Mouse (Mus musculus) hindbrain, embryonic 15.5 days (tissue): ENCODE measurements around the gene Ghrl. TPM values are rescaled to one million over a fixed set of nuclear protein-coding genes. Genes with fewer than 3 reads are reported as not detected.
A peak's percentile ranks its signal among the peaks of the same experiment; 100 is the strongest.

ENCODE experiments used
- ATAC-seq: fragments of 200-750 bp; cut with Nextera tagmentation; 2 replicates; pipeline ENCODE4 v1.8.0; 2017; ENCODE audit warnings: low read depth, moderate number of reproducible peaks, moderate TSS enrichment; ENCODE audit not compliant: low FRiP score
- H3K27ac ChIP-seq: fragments of 300-500 bp; sonication (generic); replicated peaks from 2 replicates; pipeline ENCODE4 v1.5.1; 2015; ENCODE audit warnings: mild to moderate bottlenecking, inconsistent platforms
- H3K27me3 ChIP-seq: fragments of 300-500 bp; sonication (generic); 2 replicates; pipeline ENCODE4 v1.6.1; 2015; ENCODE audit warnings: control low read depth, inconsistent platforms
- H3K36me3 ChIP-seq: fragments of 300-500 bp; sonication (generic); 2 replicates; pipeline ENCODE4 v1.6.1; 2015; ENCODE audit warnings: control low read depth, inconsistent platforms
- H3K4me1 ChIP-seq: fragments of 300-500 bp; sonication (generic); replicated peaks from 2 replicates; pipeline ENCODE4 v1.6.1; 2015; ENCODE audit warnings: control low read depth, inconsistent platforms
- H3K4me2 ChIP-seq: fragments of 300-500 bp; sonication (generic); 2 replicates; pipeline ENCODE4 v1.6.1; 2015; ENCODE audit warnings: moderate library complexity, mild to moderate bottlenecking, inconsistent platforms
- H3K4me3 ChIP-seq: fragments of 300-500 bp; sonication (generic); 2 replicates; pipeline ENCODE4 v1.5.1; 2015; ENCODE audit warnings: mild to moderate bottlenecking, inconsistent platforms
- H3K9ac ChIP-seq: fragments of 300-500 bp; sonication (generic); 2 replicates; pipeline ENCODE4 v1.6.1; 2015; ENCODE audit warnings: inconsistent platforms
- H3K9me3 ChIP-seq: fragments of 300-500 bp; sonication (generic); 2 replicates; pipeline ENCODE4 v1.6.1; 2016; ENCODE audit warnings: control low read depth, inconsistent platforms
- WGBS: fragments of 180-500 bp; shearing (Covaris S2); methylation state at CpG from one replicate; pipeline ENCODE4 v1.1.7; 2015; 5-methylcytosine and 5-hydroxymethylcytosine counted together
- polyA plus RNA-seq: library from polyadenylated mRNA; unstranded; fragments of >200 nt; fragmentation: Nextera tagmentation; extraction: Ambion mirVana; gene quantifications from 2 replicates; pipeline ENCODE4 v1.2.1, GENCODE M21; 2015

The Ghrl gene
- polyA plus RNA-seq, result 0.71 and 0.78 TPM in 2 replicates

GRCm38 (mm10) chr6:113719878-113720277 is at the start of gene Ghrl:
TSS of gene Ghrl (minus strand) at chr6:113719880.
- no peak for ATAC-seq
- H3K9ac ChIP-seq, result no peak within 1 kb of the TSS
- no peak within 1 kb of the TSS for H3K4me3 ChIP-seq
- H3K4me1 ChIP-seq, result no peaks in the 10 kb centered on the region
- no peaks in the 10 kb centered on the region for H3K27me3 ChIP-seq
- no peak within 1 kb of the TSS for H3K27ac ChIP-seq
- H3K9me3 ChIP-seq, result no peaks in the 10 kb centered on the region
- H3K36me3 ChIP-seq, result peaks cover 67% of the 10 kb centered on the region
- WGBS, result 92% methylated on average over 3 of the region's 3 CpGs
- no peak within 1 kb of the TSS for H3K4me2 ChIP-seq

- H3K27ac ChIP-seq, result no peak overlapping the region
- H3K4me2 ChIP-seq, result no peak overlapping the region
- H3K4me3 ChIP-seq, result no peak overlapping the region
- peaks cover 46% of the 10 kb centered on the region for H3K36me3 ChIP-seq
- WGBS, result 56% methylated on average over 11 of the region's 11 CpGs
- H3K27me3 ChIP-seq, result no peaks in the 10 kb centered on the region
- no peak overlapping the region for H3K9ac ChIP-seq
- H3K4me1 ChIP-seq, result no peaks in the 10 kb centered on the region; the same call in 1 of the 2 replicates
- no peaks in the 10 kb centered on the region for H3K9me3 ChIP-seq
- ATAC-seq, result no peak
These were observed 49.1 kb upstream of the Ghrl start for GRCm38 (mm10) chr6:113768804-113769203.

- Histone ChIP-seq H3K27me3 (no peaks in the 10 kb centered on the region), H3K4me1 (no peaks in the 10 kb centered on the region), H3K36me3 (peaks cover 69% of the 10 kb centered on the region), H3K27ac (no peak overlapping the region), H3K4me2 (no peak overlapping the region), H3K9ac (no peak overlapping the region), H3K9me3 (no peaks in the 10 kb centered on the region), H3K4me3 (no peak overlapping the region)
- ATAC-seq, result no peak
- WGBS, result 25% methylated on average over 7 of the region's 7 CpGs
These were observed 42.0 kb upstream of the Ghrl start for GRCm38 (mm10) chr6:113761644-113762043.

GRCm38 (mm10) chr6:113749119-113749685 is 29.5 kb upstream of the Ghrl start:
- Histone ChIP-seq H3K27me3 (0 out of 2 replicates have a peak, but pooled peaks cover 2% of the 10 kb centered on the region), H3K27ac (no peak overlapping the region), H3K9ac (no peak overlapping the region), H3K4me3 (no peak overlapping the region), H3K9me3 (no peaks in the 10 kb centered on the region), H3K36me3 (peaks cover 35% of the 10 kb centered on the region), H3K4me1 (no peaks in the 10 kb centered on the region), H3K4me2 (no peak overlapping the region)
- no peak for ATAC-seq
- WGBS, result 69% methylated on average over 17 of the region's 17 CpGs

GRCm38 (mm10) chr6:113748351-113748750 is 28.7 kb upstream of the Ghrl start:
- 41% methylated on average over 26 of the region's 26 CpGs for WGBS
- H3K9ac ChIP-seq, result no peak overlapping the region
- no peak for ATAC-seq

GRCm38 (mm10) chr6:113747284-113747683 is 27.6 kb upstream of the Ghrl start:
- H3K4me2 ChIP-seq, result no peak overlapping the region
- H3K4me1 ChIP-seq, result no peaks in the 10 kb centered on the region
- no peaks in the 10 kb centered on the region for H3K9me3 ChIP-seq
- ATAC-seq, result no peak
- peaks cover 27% of the 10 kb centered on the region for H3K36me3 ChIP-seq
- H3K9ac ChIP-seq, result no peak overlapping the region
- 91% methylated on average over 14 of the region's 14 CpGs for WGBS
- no peak overlapping the region for H3K4me3 ChIP-seq
- 0 out of 2 replicates have a peak, but pooled peaks cover 2% of the 10 kb centered on the region for H3K27me3 ChIP-seq
- no peak overlapping the region for H3K27ac ChIP-seq

More at GRCm38 (mm10) chr6:113748351-113748750, 28.7 kb upstream of the Ghrl start:
- Histone ChIP-seq H3K27ac (no peak overlapping the region), H3K4me1 (no peaks in the 10 kb centered on the region), H3K4me3 (no peak overlapping the region), H3K9me3 (no peaks in the 10 kb centered on the region), H3K36me3 (peaks cover 28% of the 10 kb centered on the region), H3K4me2 (no peak overlapping the region), H3K27me3 (0 out of 2 replicates have a peak, but pooled peaks cover 2% of the 10 kb centered on the region)

GRCm38 (mm10) chr6:113745117-113745516 is 25.4 kb upstream of the Ghrl start:
- no peaks in the 10 kb centered on the region for H3K9me3 ChIP-seq
- H3K27ac ChIP-seq, result no peak overlapping the region
- H3K9ac ChIP-seq, result no peak overlapping the region
- ATAC-seq, result no peak
- H3K4me1 ChIP-seq, result 0 out of 2 replicates have a peak, but pooled peaks cover 3% of the 10 kb centered on the region
- peaks cover 16% of the 10 kb centered on the region for H3K36me3 ChIP-seq
- no peak overlapping the region for H3K4me3 ChIP-seq
- no peak overlapping the region for H3K4me2 ChIP-seq
- H3K27me3 ChIP-seq, result 0 out of 2 replicates have a peak, but pooled peaks cover 2% of the 10 kb centered on the region

GRCm38 (mm10) chr6:113743111-113743510 is 23.4 kb upstream of the Ghrl start:
- Histone ChIP-seq H3K9ac (no peak overlapping the region), H3K27ac (no peak overlapping the region), H3K9me3 (no peaks in the 10 kb centered on the region), H3K4me2 (no peak overlapping the region), H3K4me3 (no peak overlapping the region), H3K36me3 (peaks cover 10% of the 10 kb centered on the region), H3K27me3 (no peaks in the 10 kb centered on the region), H3K4me1 (peaks cover 19% of the 10 kb centered on the region)
- 64% methylated on average over 1 of the region's 1 CpGs for WGBS
- ATAC-seq, result no peak

- Histone ChIP-seq H3K27ac (no peak overlapping the region), H3K27me3 (no peaks in the 10 kb centered on the region), H3K36me3 (peaks cover 4% of the 10 kb centered on the region), H3K4me2 (no peak overlapping the region), H3K9me3 (no peaks in the 10 kb centered on the region), H3K4me3 (no peak overlapping the region), H3K9ac (no peak overlapping the region), H3K4me1 (peaks cover 19% of the 10 kb centered on the region)
- 84% methylated on average over 1 of the region's 1 CpGs for WGBS
- ATAC-seq, result no peak
These were observed 22.6 kb upstream of the Ghrl start for GRCm38 (mm10) chr6:113742321-113742720.

DNA sequence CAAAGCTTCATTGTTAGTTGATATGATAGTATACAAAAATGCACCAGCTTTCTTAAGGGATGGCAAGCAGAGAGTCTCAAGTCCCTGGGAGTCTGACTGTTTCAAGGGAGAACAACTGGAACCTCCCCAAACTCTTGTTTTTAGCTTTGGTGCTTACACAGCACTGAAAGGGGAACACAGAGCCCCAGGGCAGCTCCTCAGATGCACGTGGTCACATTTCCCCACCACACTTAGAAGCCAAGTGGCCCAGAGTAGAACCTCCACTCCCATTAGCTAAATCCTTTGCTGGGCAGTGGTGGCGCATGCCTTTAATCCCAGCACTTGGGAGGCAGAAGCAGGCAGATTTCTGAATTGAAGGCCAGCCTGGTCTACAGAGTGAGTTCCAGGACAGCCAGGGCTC is 21.7 kb upstream of the Ghrl start:
- 66% methylated on average over 2 of the region's 2 CpGs for WGBS
- Histone ChIP-seq H3K4me1 (peaks cover 19% of the 10 kb centered on the region), H3K4me2 (no peak overlapping the region), H3K36me3 (peaks cover 6% of the 10 kb centered on the region; the same call in 1 of the 2 replicates), H3K9ac (no peak overlapping the region), H3K27ac (no peak overlapping the region), H3K9me3 (no peaks in the 10 kb centered on the region), H3K27me3 (no peaks in the 10 kb centered on the region), H3K4me3 (no peak overlapping the region)
- ATAC-seq, result no peak

DNA sequence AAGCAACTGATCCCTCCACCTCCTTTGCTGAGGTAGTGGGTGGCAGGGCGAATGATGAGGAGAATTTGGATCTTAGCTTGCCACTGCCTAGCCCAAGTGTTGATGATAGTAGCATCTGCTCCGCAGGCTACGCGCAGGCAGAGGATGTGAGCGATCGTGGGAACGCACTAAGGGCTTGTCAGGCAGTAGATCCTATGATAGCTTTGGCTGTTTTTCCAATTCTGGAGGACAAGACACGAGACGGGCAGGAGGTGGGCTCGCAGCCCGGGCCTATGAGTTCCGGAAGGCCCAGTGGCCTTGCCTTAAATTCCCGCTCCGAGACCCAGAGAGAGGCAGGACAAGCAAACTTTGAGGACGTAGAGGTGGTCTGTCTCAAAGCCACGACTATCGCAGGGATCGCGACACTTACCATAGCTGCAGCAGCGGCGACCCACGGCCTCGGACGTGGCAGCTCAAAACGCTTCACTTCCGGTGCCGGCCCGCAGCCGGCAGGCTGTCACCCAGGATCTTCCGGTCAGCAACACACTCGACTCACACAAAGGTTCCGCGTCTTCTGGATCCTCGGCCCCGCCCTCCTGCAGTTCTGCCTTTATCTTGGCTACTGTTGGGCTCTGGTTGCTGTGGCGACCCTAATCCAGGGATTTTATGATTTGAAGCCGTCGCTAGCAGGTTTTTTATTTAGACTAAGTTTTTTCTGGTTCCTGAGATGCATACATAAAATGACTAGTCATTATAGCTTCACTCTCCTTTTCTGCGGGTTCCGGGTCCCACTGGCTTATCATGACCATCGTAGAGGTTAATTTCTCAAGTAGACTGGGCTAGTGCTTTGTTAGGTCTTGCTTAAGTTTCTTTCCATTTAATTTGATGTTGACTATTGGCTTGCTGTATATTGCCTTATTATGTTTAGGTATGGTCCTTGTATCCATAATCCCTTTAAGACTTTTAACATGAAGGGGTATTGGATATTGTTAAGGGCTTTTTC is 20.8 kb upstream of the Ghrl start, which contains the start of gene Sec13:
TSS of gene Sec13 (minus strand) at position 508 of the 982 bp plus-strand sequence.
- peaks cover 15% of the 10 kb centered on the region for H3K36me3 ChIP-seq
- 7% methylated on average over 41 of the region's 41 CpGs for WGBS
- peak; percentile 91 for ATAC-seq
- peak within 1 kb of the TSS; percentile 86 for H3K4me2 ChIP-seq
- no peaks in the 10 kb centered on the region for H3K9me3 ChIP-seq
- H3K4me3 ChIP-seq, result peak within 1 kb of the TSS; percentile 70
- peak within 1 kb of the TSS; percentile 67 for H3K9ac ChIP-seq
- peaks cover 19% of the 10 kb centered on the region for H3K4me1 ChIP-seq
- peak within 1 kb of the TSS; percentile 67 for H3K27ac ChIP-seq
- no peaks in the 10 kb centered on the region for H3K27me3 ChIP-seq
